Mouse (Mus musculus) brain, embryonic 14.5 days (tissue): ENCODE data around the gene Slc25a16.

Source experiments
- CTCF ChIP-seq: fragments of 200-500 bp; IDR thresholded peaks from 2 replicates; pipeline ENCODE4 v1.5.1; 2012; ENCODE audit warnings: inconsistent platforms, mild to moderate bottlenecking, moderate library complexity, borderline replicate concordance; ENCODE audit not compliant: insufficient read depth, insufficient read length; ENCODE audit errors: extremely low read depth
- POLR2A ChIP-seq: fragments of 200-500 bp; IDR thresholded peaks from 2 replicates; pipeline ENCODE4 v1.6.1; 2012; ENCODE audit warnings: mild to moderate bottlenecking, inconsistent platforms, borderline replicate concordance; ENCODE audit not compliant: poor library complexity, insufficient read depth, insufficient read length, severe bottlenecking; ENCODE audit errors: extremely low read depth

GRCm38 (mm10) chr10:62979667-62980038 is 59.2 kb downstream of the Slc25a16 start:
- no peak for TF ChIP-seq CTCF
- TF ChIP-seq POLR2A, result no peak
